Mouse (Mus musculus) gastrocnemius, postnatal 36 days (tissue): ENCODE results near the gene Polr2h. TPM values are rescaled to one million over a fixed set of nuclear protein-coding genes. Genes with fewer than 3 reads are reported as not detected.

Experiments used
- DNase-seq, 2 experiments: peaks; one replicate each; pipeline ENCODE4 v3.0.0; 2022
- intact Hi-C: fragments of 180-260 bp; cut with DNase I; formaldehyde crosslinking; loops from one replicate; pipeline ENCODE4 v1.15.1; 2025
- total RNA-seq, 2 experiments: library from RNA; stranded (reverse); gene quantifications; 2 replicates each; pipeline ENCODE4 v1.2.3; 2021

Polr2h gene
- total RNA-seq, 2 experiments from 2014 or later, result 7.7 to 9.3 TPM

GRCm38 (mm10) chr16:20700036-20700435 is 17.4 kb upstream of the Polr2h start:
- DNase-seq, result no peak
- intact Hi-C loops, result no loop called here

- no peak for DNase-seq
- intact Hi-C loops, result no loop called here
These were observed 16.1 kb upstream of the Polr2h start for GRCm38 (mm10) chr16:20701316-20701715.

DNA sequence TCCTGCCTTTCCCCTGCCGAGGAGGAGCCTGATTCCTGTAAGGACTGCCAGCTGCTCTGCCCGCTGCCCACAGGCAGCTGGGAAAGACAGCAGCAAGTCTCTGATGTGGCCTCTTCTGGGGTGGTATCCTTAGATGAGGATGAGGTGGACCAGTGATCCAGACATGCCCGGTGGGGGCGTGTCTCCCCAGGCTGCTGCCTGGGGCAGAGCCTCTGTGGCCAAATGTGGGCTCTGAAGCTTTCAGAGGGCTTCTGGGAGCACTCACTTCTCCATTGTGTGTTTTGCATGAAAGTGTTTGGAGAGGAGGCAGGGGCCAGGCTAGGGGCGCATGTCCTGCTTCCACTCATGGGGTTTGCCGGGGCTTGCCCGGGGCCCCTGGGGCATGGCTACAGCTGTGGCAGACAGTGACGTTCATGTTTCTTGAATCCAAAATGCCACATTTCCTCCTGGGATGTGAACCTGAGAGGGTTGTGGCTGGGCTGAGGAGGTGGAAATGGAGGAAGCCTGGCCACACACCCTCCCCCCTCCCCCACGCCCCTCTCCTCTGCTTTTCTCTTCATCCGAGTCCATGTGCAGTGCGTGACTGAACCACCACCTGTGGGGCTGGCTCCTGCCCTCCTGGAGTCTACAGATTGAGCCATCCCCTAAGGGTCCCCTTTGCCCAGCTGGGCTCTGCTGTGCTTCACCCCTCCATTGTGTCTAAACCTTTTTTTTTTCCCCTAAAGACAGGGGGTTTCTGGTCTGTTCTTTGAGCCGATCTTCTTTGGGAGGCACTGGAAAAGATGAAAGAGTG is 15.5 kb upstream of the Polr2h start:
- intact Hi-C loops, result no loop called here
- DNase-seq, result no peak

DNA sequence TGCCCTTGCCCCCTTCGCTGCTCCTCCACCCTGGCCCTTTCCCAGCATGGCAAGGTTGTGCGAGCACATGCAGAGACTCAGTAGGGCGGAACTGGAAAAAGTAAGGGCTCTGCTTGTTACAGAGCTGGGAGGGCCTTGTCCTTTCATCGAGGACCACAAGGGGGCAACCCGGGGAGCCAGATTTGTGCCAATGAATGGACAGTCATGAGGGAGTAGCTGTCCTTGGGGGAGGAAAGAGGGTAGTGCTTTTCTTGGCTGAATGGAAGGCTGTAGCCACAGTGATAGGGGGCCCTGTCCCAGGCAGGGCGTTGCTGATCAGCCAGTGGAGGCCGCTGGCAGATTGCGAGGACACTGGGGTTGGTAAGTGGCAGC is 15.0 kb upstream of the Polr2h start:
- intact Hi-C loops, result no loop called here
- DNase-seq, result no peak

GRCm38 (mm10) chr16:20703071-20703470 is 14.4 kb upstream of the Polr2h start:
- intact Hi-C loops, result no loop called here
- DNase-seq, result no peak

GRCm38 (mm10) chr16:20703699-20704400 is 13.6 kb upstream of the Polr2h start:
- no peak for DNase-seq
- intact Hi-C loops, result no loop called here

DNA sequence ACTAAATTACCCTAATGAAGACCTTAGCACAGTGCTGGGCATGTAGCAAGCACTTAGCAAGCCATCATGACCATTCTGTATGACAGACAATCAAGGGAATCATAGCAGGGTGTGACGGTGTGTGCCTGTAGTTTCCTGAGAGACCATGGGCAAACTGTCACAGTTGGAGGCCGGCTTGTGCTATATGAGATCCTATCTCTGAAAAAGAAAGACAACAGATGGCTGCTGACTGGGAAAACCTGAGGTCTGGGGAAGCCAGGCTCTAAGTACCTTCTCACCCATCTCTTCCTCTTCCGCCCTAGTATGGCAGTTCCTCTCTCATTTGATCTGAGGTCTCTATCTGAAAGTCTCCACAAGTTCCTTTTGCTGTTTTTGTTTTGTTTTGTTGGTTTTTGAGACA is 11.7 kb upstream of the Polr2h start:
- intact Hi-C loops, result no loop called here
- DNase-seq, result no peak

GRCm38 (mm10) chr16:20706407-20707055 is 10.9 kb upstream of the Polr2h start:
- no peak for DNase-seq
- intact Hi-C loops, result no loop called here

DNA sequence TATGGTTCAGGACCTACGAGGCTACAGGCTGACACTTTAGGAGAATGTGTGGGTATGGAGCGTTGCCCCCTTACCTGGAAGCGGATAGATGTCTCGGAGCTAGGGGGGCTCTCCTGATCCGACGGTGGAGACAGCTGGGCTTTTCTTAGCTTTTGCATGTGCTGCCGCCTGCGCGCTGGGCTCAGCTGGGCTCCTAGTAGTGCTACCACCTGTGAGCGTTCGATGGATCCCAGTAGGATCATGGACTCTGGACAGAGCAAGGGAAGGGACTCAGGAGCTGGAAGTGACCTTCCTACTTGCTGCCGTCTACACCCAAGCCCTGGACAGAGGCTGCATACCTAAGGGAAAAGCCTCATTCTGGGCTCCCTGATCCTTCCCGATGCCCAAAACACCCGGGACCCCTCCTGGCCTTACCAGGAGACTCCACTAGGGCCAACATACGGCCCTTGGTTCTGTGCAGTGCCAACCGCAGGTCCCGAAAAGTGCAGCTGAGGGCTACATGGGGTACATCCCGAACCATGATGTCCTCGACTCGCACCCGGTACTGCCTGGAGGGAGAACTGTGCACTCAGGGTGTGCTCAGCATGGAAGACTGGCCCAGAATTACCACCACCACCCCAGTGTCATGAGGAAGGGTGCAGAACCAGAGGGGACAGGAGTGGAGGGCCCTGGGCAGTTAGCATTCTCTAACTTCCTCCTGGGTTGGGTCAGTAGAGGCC is 9.1 kb upstream of the Polr2h start:
- intact Hi-C loops, result no loop called here

DNA sequence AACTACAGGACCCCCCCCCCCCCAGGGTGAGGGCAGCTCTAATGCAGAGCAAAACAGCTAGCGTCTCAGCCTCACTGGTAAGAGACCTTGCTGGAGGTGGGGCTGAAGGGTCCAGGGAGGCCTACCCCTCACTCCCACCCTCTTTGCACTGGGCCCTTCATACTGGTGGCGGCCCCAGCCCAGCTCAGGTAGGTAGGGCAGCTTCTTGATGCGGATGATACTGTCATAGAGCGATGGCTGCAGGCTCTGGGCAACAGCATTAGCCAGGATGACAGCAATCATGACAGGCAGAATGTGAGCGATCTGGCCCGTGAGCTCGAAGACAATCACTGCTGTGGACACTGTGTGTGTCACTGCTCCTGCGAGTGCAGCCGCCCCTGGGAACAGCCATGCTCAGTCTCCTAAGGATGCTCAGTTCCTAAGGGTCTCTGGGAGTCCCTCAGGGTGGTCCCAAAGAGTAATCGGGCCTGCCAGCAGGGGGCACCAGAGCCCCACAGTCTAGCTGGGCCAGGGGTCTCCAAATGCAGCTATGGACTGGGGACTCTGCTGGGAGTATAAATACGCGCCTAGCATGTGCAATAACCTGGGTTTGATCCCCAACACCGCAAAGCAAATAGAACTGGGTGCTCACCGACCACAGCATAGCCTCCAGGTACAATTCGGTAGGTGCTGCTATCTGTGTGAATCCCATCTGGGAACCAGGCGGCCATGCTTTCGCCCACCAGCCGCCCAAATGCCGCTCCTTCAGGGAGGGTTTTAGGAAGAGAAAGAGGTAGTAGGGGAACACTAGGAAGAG is 8.3 kb upstream of the Polr2h start:
- intact Hi-C loops, result no loop called here
- DNase-seq, result no peak

More for the DNA sequence above, 9.1 kb upstream of the Polr2h start:
- DNase-seq, result no peak

GRCm38 (mm10) chr16:20710370-20710769 is 7.1 kb upstream of the Polr2h start:
- intact Hi-C loops, result no loop called here
- DNase-seq, result no peak

DNA sequence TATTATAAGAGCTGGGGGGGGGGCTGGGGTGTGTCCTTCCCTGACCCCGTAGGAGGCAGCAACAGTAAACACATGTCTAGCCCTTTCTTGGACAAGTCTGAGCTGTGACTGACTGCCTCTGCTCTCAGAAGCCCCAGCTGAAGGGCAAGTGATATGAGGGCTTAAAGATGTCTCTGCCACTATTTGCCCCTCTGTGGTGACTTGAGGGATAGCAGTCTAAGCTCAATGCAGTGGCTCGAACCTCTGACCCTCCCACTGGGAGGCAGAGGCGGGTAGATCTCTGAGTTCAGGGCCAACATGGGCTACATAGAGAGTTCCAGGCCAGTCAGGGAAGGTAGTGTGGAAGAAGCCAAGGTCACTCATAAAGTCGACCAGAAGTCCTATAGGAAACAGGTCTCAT is 6.7 kb upstream of the Polr2h start:
- intact Hi-C loops, result no loop called here
- DNase-seq, result no peak

- DNase-seq, result no peak
- intact Hi-C loops, result no loop called here
These were observed 5.3 kb upstream of the Polr2h start for GRCm38 (mm10) chr16:20712190-20712589.

DNA sequence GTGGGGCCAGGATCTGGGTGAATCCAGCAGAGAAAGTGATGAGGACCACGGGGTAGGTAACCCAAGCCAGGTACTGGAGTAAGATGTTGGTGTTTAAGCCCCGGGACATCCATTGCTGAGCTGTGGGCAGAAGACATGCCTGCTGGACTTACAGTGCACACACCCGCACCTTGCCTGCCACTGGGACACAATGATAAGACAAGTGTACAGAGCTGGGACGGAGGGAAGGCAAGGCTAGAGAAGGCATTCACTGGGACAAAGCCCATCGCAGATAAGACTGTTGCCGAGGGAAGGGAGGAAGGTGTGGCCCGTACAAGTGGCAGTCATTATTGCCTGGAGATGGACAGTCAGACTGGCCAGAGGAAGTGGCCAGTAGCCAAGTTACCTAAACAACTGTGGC is 4.6 kb upstream of the Polr2h start:
- DNase-seq, result no peak
- intact Hi-C loops, result no loop called here

GRCm38 (mm10) chr16:20714307-20715080 is 3.0 kb upstream of the Polr2h start:
- intact Hi-C loops, result no loop called here

DNA sequence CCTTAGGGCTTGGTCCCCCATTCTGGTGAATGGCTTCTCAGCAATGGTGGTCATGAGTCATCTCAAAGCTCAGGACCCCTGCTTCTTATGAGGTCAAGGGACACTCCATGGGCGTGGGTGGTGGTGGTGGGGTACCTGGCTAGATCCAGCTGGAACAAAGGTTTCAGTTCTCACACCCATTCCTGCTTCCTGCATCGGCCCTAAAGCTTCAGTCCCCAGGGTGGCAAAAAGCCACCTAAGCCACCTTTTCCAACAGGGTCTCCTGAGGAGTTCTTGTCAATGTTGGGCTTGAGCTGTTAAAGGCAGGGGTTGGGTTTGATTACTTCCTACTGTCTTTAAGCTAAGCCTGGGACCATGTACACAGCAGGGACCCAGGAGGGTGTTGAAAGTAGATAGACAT is 2.3 kb upstream of the Polr2h start:
- no peak for DNase-seq
- intact Hi-C loops, result no loop called here

More at GRCm38 (mm10) chr16:20714307-20715080, 3.0 kb upstream of the Polr2h start:
- no peak for DNase-seq

DNA sequence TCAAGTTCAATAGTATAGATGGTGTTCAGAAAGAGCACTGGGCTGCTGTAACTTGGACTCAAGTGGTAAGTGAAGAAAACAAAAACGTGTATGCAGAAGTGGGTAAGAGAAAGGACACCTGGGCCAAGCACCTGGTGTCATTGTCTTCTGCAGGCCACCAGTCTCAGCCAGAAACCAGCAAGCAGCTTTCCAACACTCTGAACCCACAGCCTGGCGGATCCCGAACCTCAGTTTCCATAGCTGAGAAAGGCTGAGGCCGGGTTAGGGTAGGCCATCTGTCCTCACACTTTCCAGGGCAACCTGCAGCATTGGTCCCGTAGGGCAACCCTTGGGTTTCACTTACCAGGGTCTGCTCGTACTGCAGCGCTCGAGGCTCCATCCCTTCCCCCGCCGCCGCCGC is 1.9 kb upstream of the Polr2h start:
- no peak for DNase-seq
- intact Hi-C loops, result no loop called here

DNA sequence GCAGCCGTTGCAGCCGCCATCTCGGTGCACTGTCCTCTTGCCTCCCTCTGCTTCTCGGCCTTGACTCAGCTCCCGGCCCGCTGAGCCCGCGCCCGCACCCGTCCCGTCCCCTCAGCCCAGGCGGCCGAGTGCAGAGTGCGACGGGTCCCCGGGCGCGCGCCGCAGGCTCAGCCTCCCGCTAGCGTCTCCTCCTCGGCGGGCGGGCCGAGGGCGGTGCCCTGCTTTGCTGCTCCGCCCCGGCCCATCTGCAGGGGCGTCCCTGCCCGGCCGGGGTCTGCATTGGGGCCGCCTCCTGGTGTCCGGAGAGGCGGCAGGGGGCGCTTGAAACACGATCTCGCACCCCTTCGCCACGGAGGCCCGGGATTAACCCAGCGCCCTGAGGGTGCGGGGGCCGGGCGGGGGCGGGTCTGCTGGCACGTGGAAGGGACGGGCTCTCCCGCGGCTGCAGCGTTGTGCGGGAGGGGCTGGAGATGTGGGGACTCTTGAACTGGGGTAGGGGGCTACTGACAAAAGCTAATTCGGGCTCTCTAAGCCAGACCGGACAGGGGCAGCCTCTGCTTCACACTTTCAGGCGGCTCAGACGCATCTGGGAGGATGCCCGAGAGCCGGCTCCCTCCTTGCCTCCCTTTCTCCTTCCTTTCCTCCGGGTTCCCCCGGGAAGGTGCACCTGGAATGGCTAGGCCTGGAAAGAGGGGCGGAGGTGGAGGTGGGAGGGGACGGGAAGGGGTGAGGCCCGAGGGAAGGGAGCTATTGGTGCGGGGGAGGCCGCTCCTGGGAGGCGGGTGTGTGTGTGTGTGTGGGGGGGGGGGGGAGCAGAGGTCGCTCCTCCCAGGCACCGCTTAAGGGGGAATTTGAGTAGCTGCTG is 1.3 kb upstream of the Polr2h start:
- intact Hi-C loops, result no loop called here

GRCm38 (mm10) chr16:20716841-20717180 is 654 bp upstream of the Polr2h start:
- no peak for DNase-seq
- intact Hi-C loops, result no loop called here

More for the DNA sequence above, 1.3 kb upstream of the Polr2h start:
- DNase-seq, result peak; percentile 71 to 73
